Mouse (Mus musculus) bone marrow, adult 2 months (tissue): ENCODE data around the gene Tulp3. TPM values are rescaled to one million over a fixed set of nuclear protein-coding genes. Genes with fewer than 3 reads are reported as not detected.

Experiments used
- H3K27ac ChIP-seq: fragments of 200-500 bp; 2 replicates; pipeline ENCODE4 v1.5.1; 2012; ENCODE audit warnings: low read depth, mild to moderate bottlenecking, control low read depth, inconsistent platforms, low read length; ENCODE audit not compliant: control insufficient read depth, poor library complexity, insufficient read depth
- H3K4me1 ChIP-seq: fragments of 200-500 bp; 2 replicates; pipeline ENCODE4 v1.6.1; 2011; ENCODE audit warnings: low read length; ENCODE audit not compliant: control insufficient read depth, insufficient read depth
- H3K4me3 ChIP-seq: fragments of 200-500 bp; replicated peaks from 2 replicates; pipeline ENCODE3; 2011; ENCODE audit warnings: mild to moderate bottlenecking, low read depth, low read length, control low read depth; ENCODE audit not compliant: control insufficient read depth
- CTCF ChIP-seq: fragments of 200-500 bp; IDR thresholded peaks from 2 replicates; pipeline ENCODE4 v1.5.1; 2011; ENCODE audit warnings: low read length, control low read depth; ENCODE audit not compliant: control insufficient read depth, insufficient read depth
- POLR2A ChIP-seq: fragments of 200-500 bp; IDR thresholded peaks from 2 replicates; pipeline ENCODE4 v1.6.1; 2011; ENCODE audit warnings: low read depth, mild to moderate bottlenecking, control low read depth, low read length, borderline replicate concordance; ENCODE audit not compliant: control insufficient read depth
- WGBS: fragments of 180-500 bp; shearing (Covaris S2); methylation state at CpG from one replicate; pipeline ENCODE4 v1.1.7; 2018; 5-methylcytosine and 5-hydroxymethylcytosine counted together
- polyA plus RNA-seq: library from polyadenylated mRNA; stranded (reverse); fragments of >200 nt; gene quantifications from 2 replicates; pipeline ENCODE4 v1.2.4, GENCODE M21; 2011; ENCODE audit warnings: low replicate concordance; ENCODE audit not compliant: missing spikeins, insufficient read depth, insufficient read length

Tulp3 gene
- polyA plus RNA-seq, 1 experiment = 7.1 TPM

DNA sequence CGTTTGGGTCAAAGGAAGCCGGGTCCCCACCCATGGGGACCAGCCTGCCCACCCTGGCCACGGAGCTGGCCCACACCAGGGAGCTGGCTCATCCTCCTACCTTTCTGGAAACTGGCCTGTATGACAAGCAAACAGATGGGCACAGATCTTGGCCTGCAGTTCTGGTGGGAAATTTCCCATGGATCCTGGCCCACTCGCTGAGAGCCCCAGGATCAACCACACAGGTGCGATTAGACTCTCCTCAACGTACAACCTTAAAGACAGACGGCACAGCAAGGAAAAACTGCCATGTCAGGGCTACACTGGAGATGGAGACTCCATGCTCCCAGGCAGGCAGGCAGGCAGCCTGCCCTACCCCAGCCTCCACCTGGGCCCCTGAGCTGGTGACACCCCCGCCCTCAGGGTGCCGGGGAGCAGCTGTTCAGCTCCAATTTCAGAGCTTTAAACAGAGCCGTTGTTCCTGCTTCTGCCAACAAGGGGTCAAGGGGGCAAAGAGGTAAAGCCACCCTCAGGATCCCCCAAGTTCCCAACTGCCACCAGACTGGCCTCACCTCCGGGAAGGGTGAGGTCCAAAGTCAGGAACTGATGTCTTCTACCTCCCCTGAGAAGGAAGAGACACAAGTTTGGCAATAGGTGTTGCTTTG is 58.8 kb downstream of the Tulp3 start:
- Histone ChIP-seq H3K4me3 (no peak overlapping the region), H3K27ac (no peak overlapping the region; the same call in 1 of the 2 replicates), H3K4me1 (no peaks in the 10 kb centered on the region)
- no peak for TF ChIP-seq CTCF
- no peak for TF ChIP-seq POLR2A
- 58% methylated on average over 11 of the region's 11 CpGs for WGBS

DNA sequence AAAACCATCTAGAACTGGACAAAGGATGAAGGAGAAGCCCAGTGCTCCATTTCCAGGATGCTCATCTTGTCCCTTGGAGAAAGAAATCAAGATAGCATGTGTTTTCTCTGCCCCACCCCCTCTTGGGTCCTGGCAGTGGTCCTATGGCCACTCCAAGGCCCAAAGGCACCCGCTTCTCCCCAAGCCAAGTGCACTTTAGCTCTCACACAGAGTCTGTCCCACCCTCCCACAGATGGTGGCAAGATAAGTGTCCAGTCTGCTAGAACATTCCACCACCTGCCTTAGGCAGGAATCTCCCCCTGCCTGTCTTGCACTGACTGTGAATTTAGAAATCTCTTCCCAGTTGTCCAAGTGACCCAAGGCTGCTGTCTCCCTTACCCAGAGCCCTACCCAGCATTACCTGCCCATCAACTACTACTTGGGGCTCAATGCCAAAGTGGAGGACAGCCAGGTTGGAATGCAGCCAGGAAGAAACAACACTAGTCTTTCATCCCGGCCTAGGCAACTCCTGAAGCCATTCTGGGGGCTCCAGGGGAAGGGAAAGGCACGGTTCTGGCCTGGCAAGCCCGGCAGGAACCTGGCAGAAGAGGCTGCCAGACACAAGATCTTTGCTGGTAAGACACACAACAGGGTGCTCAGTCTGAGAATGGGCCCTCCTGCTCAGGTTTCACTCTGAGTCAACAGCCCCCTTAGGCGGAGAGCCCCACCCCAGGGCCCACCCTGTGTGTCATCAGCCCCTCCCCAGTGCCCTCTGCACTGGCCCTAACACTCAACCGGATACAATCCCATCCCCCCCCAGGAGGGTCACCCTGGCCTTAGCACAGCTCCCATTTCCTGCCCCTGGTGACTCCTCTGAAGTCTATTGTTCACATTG is 59.5 kb downstream of the Tulp3 start:
- H3K4me1 ChIP-seq = no peaks in the 10 kb centered on the region

DNA sequence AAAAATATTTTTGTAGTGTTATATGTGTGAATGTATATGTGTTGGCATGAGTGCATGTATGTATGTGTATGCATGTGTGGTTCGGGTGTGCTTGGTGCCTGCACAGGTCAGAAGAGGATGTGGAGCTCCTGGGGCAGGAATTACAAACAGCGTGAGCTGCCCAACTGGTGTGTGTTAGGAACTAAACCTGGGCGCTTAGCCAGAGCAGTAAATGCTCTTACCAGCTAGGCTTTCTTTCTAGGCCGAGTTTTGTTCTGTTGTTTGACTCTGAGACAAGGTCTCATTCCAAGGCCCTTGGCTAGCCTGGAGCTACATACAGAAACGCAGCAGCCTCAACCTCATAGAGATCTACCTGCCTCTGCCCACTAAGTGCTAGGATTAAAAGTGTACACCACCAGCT is 64.4 kb downstream of the Tulp3 start:
- no peak for TF ChIP-seq POLR2A
- no peak for TF ChIP-seq CTCF
- H3K4me3 ChIP-seq = no peak overlapping the region
- no peaks in the 10 kb centered on the region for H3K4me1 ChIP-seq
- H3K27ac ChIP-seq = no peak overlapping the region
- WGBS = 75% methylated on average over 5 of the region's 5 CpGs

More for the DNA sequence above, 59.5 kb downstream of the Tulp3 start:
- WGBS = 70% methylated on average over 6 of the region's 6 CpGs
- Histone ChIP-seq H3K27ac (no peak overlapping the region), H3K4me3 (no peak overlapping the region)
- TF ChIP-seq CTCF = no peak
- TF ChIP-seq POLR2A = no peak

DNA sequence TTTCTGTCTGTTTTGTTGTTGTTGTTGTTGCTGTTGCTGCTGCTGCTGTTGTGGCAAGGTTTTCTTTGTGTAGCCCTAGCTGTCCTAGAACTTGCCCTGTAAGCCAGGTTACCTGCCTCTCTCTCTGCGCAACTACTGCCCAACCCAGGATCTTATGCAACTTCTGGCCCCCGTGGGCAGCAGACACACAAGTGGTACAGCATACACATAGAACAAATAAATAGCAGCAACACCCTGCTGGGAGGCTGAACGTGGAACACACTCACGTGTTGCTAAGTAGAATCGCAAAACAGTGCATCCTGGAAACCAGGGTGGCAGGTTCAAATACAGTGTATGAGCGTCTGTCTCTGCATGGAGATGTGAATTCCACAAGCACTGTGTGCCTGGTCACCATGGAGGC is 67.0 kb downstream of the Tulp3 start:
- no peaks in the 10 kb centered on the region for H3K4me1 ChIP-seq
- no peak overlapping the region for H3K27ac ChIP-seq
- H3K4me3 ChIP-seq = no peak overlapping the region
- TF ChIP-seq POLR2A = no peak
- TF ChIP-seq CTCF = no peak
- 69% methylated on average over 6 of the region's 6 CpGs for WGBS

DNA sequence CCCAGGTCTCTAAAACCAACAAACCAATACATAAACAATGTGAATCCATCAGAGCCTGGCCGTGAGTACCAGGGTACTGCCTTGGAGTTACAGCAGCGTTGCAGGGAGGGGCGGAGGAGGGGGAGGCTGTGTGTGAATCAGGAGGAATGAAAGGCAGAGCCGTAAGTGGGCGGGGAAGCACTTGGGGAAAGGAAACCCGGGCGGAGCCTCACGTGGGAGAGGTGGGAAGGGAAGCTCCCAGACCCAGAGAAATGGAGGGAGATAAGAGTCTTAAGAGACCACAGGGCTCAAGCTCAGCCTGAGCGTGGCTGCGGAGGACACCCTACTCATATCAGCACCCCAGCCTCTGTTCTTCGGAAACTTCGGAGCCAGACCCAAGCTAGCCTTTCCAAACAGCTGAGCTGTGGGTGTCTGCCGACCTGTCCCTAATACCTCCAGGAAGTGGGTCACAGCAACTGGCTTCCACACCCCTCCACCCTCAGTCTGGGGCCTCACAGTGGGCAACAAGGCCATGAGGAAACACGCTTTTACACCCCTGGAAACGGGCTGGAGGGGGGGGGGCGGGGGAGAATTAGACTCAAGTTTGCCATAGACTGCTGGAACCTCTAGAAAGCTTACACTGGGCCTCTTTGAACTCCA is 69.7 kb downstream of the Tulp3 start:
- no peak overlapping the region for H3K4me3 ChIP-seq
- TF ChIP-seq CTCF (no peak), POLR2A (no peak)

GRCm38 (mm10) chr6:128282126-128282525 is 73.5 kb downstream of the Tulp3 start:
- 81% methylated on average over 3 of the region's 3 CpGs for WGBS

More for the DNA sequence above, 69.7 kb downstream of the Tulp3 start:
- Histone ChIP-seq H3K27ac (no peak overlapping the region), H3K4me1 (no peaks in the 10 kb centered on the region)
- WGBS = 4% methylated on average over 16 of the region's 16 CpGs

DNA sequence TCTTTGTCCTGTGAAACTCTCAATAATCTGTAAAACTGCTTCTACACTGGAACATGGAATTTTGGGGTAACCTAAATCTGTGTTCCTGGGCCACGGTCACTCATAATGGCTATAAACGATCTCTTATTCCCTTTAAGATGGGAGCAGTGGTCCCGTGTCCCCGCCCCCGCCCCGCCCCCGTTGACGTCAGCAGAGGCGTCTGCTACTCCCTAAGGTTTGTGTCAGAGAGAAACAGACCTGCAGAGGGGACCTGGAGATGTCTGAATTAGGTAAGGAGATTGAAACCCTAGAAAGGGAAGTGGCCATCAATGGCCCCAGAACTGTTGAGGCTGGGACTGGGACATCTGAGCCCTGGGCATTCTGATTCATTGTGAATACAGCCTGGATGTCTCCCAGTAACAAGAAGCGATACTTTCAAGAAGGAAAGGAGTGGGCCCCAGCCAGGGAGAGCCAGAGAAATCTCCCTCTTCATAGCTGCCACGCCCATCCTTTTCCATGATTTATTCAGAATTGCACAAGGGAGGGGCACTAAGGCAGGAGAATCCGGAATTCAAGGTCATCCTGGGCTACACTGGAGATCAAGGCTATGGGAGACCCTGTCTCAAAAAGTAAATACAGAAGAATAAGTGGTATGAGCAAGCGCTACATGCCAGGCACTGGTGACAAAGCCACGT is 75.0 kb downstream of the Tulp3 start:
- H3K27ac ChIP-seq = no peak overlapping the region
- TF ChIP-seq POLR2A (no peak), CTCF (no peak)
- 64% methylated on average over 14 of the region's 14 CpGs for WGBS
- no peak overlapping the region for H3K4me3 ChIP-seq
- no peaks in the 10 kb centered on the region for H3K4me1 ChIP-seq

More at GRCm38 (mm10) chr6:128282126-128282525, 73.5 kb downstream of the Tulp3 start:
- H3K4me1 ChIP-seq = no peaks in the 10 kb centered on the region
- H3K27ac ChIP-seq = no peak overlapping the region
- TF ChIP-seq POLR2A (no peak), CTCF (no peak)
- H3K4me3 ChIP-seq = no peak overlapping the region
